Mouse (Mus musculus) adipocyte (in vitro differentiated cells): ENCODE measurements around the gene Accsl.

ENCODE experiments used
- DNase-seq: peaks from one replicate; pipeline ENCODE4 v3.0.0-alpha.2; 2016; ENCODE audit warnings: low spot score

Accsl gene

DNA sequence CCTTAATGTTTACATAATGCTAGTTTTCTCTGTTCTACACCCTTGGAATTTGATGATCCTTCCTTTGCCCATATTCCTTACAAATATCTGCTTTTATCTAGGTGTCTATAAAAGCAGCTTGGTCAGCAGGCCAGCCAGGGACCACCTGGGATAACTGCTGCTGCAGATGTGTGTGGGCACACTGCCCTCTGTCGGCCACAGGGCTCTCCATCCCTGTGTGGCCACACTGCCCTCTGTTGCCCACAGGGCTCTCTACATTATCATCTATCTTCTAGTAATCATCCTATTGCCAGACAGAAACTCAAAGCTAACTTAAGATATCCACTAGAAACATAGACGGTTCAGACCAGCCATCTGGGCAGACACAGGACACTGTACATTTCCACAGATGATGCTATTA, 59.0 kb downstream of the Accsl start:
- DNase-seq = peak; percentile 65

DNA sequence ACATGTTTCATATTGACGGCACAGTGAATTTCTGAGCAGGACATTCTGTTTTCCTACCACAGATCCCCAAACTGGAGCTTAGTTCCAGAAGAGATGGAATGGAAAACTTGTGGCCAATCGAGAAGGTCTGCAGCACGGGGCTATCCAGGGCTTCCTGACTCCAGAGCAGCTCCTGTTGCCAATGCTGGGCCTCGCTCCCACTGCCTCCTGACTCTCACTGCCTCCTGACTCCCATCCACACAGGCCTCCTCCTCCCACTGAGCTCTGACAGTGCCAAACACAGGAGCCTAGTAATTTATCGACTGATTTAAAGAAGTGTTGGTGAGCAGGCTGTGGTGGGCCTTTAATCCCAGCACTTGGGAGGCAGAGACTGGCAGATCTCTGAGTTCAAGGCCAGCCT, 60.9 kb downstream of the Accsl start:
- DNase-seq = no peak

DNA sequence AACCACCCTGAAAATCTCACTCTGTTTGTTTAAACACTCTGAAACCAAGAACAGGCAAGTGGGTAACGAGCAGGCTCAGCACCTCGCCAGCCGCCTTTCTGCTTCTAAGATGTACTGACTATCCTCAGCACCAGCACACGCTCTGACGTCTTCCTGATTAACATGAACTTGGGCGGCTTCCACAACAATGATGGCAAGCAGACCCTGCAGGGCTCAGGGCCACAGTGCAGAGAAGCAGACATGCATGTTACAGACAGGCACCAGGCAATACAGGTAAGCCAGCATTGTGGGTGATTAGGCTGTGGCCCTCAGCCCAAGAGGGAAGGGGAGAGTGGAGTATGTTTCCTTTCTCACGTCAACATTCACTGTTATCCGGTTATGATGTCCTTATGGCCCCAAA, 61.5 kb downstream of the Accsl start:
- no peak for DNase-seq

DNA sequence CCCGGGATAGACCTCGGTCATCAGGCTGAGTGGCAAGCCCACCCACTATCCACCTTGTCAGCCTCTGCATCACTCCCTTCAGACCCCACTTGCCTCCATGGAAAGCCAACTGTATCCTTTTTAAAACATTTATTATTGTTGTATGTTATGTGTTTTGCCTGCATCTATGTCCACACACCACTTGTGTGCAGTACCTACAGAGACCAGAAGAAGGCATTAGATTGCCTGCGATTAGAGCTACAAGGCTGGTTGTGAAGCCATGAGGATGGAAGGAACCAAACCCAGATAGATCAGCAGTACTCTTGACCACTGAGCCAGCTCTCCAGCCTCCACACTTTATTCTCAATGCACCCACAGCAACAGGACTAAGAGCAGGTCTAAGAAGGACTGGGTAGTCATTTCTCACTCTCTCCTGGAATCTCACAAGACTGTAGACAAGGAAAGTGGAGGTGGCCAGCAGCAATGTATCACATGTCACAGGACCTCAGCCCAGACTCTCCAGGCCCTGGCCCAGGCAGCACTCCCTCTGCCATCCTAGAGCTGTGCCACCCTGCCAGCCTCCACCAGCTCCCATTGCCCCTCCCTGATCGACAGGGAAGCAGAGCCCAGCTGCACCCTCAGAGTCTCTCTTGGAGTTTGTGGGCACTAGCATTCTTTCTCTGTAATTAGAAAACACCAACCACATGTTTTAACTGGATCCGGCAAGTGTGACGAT, 62.3 kb downstream of the Accsl start:
- DNase-seq = no peak

GRCm38 (mm10) chr2:93805523-93805922, 63.4 kb downstream of the Accsl start:
- DNase-seq = no peak
